Mouse (Mus musculus): ENCODE measurements around the gene Tspan15.

Gene Tspan15

DNA sequence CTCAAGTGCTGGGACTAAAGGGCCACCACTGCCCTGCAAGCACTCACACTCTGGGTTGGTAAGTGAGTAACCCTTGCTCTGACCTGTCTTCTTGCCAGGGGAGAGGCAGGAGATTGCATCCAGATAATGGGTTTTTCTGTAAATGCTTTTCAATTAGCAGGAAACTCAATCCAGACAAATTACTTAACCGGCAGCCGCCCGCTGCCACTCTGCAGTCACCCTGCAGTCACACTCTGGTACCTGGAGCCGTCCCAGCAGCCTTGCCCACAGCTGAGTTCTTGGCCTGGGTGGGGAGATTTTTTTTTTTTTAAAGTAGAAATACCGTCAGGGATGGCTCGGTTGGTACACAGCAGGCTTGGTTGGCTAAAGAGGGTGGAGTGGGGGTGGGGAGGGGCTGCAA is 2.9 kb downstream of the Tspan15 start:
- DNase-seq (ENCODE audit: low spot score) = peak; percentile 32

DNA sequence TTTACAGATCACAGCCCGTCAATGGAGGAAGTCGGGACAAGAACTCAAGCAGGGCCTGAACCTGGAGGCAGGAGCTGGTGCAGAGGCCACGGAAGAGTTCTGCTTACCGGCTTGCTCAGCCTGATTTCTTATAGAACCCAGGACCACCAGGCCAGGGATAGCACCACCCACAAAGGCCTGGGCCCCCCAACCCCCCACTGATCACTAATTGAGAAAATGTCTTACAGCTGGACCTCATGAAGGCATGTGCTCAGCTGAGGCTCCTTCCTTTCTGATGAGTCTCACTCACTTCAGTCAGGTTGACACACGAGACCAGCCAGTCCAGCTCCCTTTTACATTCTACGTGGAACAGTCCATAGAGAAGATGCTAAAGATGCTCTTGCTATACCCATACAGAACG is 5.2 kb downstream of the Tspan15 start:
- no peak for DNase-seq (ENCODE audit: low spot score)

DNA sequence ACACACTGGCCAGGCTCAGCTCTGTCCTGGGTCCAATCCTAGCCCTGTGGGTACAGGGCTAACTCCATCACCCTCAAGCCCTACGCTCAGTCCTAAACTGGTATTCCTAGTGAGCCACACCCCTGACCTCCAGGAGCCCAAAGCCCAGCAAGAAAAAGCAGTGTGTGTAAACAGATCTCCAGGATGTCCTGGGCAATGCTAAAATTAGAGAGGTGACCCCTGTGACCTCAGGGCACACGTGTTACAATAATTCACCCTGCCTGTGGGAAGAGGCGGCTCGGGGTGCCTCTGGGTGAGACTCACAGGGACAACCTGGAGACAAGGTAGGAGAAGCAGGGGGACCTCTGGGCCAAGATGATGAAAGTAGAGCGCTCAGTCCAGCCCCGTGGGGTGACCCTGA is 6.8 kb downstream of the Tspan15 start:
- DNase-seq (ENCODE audit: low spot score) = no peak

DNA sequence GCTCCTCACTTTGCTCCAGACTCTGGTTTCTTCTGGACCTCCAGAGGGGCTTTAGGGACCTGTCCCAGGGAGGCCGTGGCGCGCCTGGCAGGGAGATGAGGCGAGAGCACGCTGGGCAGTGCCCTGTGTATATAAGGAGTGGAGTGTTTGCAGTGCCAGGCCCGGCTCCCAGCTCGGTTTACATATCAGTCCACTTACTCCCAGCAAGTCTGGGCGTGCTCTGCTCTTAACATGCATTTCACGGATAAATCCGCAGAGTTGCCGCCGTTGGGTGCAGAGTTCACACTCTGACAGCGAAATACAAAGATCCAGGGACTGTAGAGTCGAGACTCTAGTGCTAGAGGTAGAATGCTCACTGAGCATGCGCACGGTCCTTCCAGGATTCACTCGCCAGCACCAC is 8.3 kb downstream of the Tspan15 start:
- no peak for DNase-seq (ENCODE audit: low spot score)

DNA sequence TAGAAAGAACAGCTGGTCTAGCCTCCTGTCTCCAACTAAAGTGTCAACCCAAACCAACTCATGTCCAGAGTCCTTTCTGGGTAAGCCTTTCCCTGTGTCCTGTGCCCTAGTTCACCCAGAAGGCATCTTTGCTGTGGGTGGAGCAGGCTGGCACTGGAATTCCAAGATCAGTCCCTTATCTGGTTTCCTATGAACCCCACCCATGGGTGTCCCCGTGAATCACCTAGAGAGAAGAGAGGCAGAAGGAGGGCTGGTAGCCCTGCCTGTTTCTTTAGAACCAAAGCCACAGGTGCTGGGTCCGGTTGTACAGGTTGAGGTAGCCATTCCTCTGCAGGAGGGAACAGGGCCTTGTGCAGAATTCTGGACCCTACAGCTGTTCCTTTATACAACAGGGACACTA is 9.4 kb downstream of the Tspan15 start:
- DNase-seq (ENCODE audit: low spot score) = no peak

DNA sequence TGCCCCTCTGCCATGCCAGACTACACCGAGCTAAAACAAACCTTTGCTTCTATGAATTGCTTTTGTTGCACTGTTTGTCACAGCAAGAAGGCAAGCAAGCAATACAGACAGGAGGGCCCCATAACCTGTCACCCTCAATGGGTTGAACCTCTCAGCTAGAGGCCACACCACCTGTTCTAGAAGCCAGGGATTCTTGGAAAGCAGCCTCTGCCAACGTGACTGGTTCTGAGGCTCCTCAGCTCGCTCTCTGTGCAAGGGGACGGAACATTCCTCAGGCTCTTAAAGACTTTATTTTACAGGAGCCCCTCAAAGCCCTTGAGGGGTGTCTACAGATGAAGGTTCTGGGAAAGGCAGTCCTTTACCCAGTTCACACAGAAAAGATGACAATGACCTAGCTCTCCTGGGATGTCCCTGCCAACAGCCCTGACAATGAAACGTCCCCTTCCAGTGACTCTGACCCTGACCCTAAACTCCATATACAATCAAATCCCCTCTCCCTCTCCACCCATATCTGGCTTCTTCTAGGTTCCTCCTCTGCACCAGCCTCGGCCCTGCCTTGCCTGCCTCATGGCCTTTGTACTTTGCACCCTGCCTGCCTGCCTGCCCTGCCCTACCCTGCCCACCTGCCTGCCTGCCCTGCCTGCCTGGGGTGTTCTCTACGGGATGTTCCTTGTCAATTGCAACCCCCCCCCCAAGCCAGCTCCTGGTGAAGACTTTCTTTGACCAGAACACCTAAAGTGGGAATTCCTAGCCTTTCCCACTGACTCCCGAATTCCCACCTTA is 10.1 kb downstream of the Tspan15 start:
- no peak for DNase-seq (ENCODE audit: low spot score)

DNA sequence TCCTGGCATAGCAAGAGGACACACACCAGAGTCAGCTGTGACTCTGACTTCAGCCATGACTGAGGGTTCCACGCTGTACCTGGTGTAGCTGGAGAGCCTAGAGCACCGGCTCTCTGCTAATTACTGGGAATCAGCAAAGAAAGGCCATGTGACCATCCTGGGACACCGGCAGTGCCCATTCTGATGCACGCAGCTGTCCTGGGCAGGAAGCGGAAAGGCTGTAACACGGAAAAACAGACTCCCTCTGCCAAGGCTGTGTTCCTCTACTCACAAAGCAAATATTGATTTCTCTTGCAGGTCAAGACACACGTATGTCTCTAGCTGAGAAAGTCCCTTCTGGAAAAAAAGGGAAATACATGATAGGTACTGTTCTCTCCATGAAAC is 12.3 kb downstream of the Tspan15 start:
- DNase-seq (ENCODE audit: low spot score) = no peak

DNA sequence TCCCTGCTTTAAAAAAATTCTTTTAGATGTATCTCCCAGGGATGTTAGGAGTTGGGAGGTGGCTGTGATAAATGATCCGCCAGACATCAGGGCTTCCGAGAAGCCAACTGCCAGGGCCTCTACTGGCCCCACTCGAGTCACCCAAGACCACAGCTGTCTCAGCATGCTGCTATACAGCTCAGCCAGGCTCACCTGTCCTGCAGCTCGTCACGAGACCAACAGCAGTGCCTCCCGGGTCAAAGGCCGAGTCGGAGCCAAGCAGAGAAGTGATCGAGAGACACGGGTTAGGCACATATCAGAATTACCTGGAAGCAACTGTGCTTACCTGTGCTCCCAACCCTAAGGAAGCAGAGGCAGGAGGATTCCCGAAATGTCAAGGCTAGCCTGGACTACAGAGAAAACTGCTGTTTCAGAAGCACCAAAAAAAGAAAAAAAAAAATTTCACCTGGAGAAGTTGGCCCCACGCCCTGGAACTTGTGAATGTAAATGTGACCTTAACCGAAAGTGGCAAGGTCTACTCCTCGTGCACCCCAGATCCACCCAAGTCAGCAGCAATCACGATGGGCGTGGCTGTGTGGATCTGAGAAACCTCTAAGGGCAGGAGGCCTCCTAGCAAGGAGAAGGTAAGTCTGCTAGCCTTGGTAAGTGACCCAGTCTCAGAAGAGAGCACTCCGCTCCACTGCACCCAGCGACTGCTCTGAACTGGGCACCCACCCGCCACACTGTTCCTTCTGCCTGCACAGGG is 12.8 kb downstream of the Tspan15 start:
- no peak for DNase-seq (ENCODE audit: low spot score)

DNA sequence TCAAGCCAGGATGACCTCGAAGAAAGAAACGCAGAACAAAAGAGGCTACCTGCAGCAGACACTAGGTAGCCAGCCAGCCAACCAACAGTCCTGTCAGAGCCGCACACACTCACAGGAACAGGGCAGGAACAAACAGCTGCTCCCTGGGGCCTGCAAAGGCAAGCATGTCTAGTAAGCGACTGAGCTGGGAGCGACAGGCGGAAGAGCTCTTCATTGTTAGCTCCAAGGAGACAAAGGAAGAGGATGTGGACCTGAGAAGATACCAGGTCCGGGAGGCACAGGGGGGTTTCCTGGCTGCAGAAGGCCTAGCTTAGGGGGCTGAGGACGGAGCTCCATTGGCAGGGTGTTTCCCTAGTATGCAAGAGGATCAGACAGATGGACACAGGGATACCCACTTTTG is 13.9 kb downstream of the Tspan15 start:
- no peak for DNase-seq (ENCODE audit: low spot score)

DNA sequence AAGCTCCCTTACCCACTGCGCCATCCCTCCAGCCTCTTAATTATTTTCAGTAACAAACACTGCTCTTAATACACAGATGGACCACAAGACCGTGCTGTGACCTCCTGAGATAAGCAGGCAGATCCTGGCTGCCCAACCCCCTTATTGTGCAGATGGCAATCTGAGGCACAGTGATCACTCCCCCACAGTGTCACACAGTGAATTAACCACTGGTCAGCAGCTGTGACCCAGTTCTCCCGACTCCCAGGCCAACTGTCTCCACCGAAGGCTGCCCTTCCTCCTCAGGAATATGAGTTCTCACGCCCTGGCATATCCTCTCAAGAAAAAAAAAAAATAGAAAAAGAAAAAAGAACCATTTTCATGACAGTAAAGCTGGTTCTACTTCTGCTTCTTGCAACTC is 14.5 kb downstream of the Tspan15 start:
- DNase-seq (ENCODE audit: low spot score) = peak; percentile 37

DNA sequence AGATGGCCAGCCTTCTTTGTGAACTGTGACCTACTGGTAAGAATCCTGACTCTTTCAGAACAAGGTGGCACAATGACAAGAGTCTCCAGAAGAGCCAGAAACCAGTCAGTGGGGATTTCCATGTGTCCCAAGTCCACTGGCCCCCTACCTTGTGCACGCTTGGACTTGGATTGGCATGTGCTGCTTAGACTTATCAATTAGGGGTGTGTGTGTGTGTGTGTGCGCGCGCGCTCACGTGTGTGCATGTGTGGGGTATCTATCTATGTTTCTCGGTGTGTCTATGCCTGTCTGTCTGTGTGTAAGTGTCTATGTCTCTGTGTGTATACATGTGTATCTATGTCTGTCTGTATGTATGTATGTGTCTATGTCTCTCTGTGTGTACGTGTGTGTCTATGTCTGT is 15.4 kb downstream of the Tspan15 start:
- DNase-seq (ENCODE audit: low spot score) = no peak

DNA sequence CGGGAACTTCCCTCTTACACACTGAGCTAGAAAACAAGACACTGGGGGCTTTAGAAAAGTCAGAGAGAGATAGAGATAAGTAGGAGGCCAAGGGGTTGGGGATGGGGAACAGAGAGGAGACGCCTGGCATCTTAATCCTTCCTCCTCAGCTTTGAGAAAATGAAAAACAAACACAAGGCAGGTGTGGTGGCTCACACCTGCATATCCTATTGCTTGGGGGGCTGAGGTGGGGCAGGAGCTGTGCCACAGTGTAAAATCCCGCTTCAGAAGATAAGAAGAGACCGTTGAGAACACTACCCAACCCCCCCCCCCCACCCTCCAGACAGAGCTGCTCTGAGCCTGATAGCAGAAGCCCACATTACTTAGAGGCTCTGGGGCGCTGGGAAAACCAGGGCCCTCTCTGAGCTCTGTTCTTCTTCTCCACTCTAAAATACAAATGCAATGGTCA is 15.9 kb downstream of the Tspan15 start:
- DNase-seq (ENCODE audit: low spot score) = no peak

DNA sequence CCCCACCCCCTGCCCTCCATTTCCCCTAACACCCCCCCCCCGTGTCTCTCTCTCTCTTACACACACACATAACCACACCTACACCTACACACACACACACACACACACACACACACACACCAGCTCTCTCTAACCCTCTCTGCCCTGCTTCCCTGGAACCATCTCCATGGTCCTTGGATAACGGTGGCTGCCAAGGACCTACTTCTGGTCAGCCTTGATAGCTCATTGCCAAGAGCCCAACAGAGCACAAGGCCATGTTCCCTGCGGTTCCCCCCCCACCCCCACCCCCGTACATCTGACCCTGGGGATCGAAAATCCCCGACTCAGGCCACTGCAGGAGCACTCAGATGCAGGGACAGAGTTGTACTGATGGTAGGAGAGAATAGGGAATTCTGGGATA is 19.7 kb downstream of the Tspan15 start:
- DNase-seq (ENCODE audit: low spot score) = no peak

DNA sequence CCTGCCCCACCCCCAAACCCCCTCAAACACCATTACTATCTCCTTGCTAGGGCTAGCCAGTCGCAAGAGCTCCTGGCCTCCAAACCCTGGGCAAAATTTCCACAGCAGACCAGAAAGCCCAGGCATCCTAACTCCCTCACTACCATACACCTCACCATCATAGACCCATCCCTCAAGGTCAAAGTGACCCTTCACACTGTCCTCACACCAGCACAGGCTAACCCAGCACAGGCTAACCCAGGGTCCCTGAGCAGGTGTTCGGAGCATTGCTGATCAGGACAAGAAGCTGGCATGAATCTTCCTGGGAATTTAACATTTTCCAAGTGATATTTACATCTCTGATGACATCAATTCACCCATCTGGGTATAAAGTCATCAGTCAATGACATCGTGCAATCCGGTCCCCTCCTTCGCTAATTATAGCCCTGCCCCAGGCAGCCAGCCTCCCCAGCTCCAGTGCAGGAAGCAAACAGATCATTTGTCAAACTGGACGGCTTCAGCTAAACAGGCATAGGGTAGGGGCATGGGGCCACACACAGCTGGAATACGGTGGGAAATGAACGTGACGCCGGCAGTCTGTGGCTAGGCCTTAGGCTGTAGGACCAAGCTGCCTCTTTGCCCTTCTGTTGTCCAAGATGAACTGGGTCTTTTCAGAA is 22.7 kb downstream of the Tspan15 start:
- no peak for DNase-seq (ENCODE audit: low spot score)

DNA sequence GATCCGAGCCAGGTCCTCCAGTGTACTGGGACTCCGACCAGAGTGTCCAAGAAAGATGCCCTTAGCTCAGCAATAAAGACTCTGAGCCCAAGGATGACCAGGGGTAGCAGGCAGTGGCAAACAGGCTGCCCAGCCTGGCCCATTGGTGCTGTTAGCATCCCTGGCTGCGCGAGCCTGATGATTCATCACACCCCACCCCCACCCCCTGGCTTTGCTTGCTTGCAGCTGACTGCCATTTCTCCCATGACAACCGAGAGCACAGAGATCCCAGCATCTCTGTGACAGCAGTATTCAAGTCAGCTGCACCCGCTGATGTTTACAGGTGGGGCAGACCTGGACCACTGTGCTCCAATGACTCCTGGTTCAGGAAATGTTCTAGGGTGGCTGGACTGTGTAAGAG is 28.5 kb downstream of the Tspan15 start:
- peak; percentile 59 for DNase-seq (ENCODE audit: low spot score)

DNA sequence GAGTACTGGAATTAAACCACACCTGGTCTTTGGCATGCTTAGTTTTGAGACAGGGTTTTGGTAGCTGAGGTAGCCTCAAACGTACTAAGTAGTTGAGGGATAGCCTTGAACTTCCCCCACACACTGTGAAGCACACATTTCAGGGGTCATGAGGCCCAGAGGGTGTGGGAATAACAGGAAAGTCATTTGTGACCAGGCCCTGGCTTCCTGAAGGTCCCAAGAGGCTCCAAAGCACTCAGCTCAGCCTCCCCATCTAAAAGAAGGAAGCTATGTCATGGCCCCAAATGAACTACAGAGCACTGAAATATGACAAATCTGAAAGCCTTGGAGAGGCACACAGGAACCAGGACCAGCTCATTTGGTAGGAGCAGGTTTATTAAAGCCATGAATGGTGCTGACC is 32.2 kb downstream of the Tspan15 start:
- DNase-seq (ENCODE audit: low spot score) = no peak

DNA sequence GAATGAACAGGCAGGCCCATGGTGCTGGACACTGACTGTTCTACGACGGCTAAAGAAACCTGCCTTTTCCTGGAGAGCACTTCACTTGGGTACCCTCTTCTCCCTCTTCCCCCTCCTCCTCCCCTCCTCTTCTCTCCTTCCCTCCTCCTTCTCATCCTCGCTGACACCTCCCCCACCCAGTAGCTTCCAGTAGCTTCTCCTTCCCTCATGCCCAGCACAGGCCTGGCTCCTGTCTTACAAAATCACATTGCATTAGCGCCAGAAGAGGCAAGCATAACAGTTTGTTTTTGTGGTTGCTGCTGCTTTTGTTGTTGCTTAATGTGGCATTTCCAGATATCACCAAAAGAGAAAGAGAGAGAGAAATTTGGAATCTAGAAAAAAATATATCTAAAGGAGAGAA is 33.6 kb downstream of the Tspan15 start:
- DNase-seq (ENCODE audit: low spot score) = no peak

DNA sequence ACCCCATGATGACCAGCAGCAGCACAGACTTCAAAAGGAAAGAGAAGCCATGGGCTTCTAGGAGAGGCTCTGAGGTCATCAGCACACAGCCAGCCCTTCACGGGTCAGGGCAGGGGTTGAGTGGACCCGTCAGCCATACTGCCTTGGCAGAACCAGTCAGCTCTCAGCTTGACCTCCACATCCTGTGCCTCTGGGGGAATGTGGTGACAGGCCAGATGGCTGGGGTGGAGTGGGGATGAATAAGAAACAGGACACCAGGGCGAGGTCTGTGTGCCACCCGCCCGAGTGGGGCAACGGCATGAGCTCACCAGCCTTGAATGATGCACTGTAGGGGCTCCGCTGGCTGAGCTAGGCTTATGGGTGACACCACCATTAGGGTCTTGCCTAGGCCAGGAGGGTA is 35.7 kb downstream of the Tspan15 start:
- peak; percentile 39 for DNase-seq (ENCODE audit: low spot score)

DNA sequence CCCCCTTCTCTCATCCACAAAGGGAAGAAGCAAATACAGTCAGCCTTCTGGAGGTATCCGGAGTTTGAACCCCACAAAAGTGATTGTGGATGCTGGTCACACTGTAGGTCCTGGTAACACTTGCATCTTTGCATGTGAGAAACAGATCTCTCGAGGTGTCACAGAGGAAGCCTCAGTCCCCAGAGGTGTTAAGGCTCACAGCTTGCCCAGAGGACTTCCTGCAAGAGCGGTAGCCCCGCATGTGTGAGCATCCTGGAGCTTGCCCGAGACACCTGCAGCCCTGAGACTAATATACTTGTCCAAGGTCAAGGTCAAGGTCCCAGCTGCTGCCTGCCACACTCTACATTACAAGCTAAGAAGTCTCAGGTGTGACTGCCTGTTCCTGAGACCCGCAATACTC is 36.1 kb downstream of the Tspan15 start:
- DNase-seq (ENCODE audit: low spot score) = no peak

DNA sequence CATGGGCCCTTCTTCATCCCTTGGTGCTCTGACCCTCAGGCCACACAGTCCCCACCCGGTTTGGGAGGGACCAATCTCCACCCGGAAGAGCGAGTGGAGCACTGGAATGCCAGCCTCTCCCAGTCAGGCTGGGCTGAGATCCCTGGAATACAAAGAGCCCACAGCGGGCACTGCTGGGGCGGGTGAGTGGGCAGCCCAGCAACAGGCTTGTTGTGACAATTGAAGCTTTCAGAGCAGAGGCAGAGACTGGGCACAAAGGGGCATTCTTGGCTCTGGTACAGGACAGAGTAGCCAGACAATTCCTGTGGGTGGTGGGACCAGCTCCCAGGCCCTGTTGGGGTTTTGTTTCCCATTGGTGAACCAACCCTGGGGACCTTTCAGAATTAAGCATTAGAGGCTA is 36.6 kb downstream of the Tspan15 start:
- DNase-seq (ENCODE audit: low spot score) = no peak

DNA sequence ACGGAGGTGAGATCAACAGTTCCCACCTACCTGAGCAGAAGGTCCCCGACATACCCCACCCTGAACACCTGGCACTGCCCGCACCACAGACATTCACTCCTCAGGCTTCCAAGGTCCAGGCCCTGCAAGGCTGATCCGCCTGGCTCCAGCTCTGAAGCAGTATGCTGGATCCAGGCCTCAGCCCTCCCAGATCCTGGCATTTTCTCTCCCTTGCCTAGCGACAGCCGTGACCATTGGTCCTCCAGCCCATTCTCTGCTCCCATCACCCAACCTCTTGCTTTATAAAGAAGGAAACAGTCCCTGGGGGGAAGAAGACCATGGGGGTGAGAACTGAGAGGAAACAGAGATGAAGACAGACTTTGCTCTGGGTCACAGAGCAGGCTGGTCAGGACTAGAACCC is 37.0 kb downstream of the Tspan15 start:
- no peak for DNase-seq (ENCODE audit: low spot score)

DNA sequence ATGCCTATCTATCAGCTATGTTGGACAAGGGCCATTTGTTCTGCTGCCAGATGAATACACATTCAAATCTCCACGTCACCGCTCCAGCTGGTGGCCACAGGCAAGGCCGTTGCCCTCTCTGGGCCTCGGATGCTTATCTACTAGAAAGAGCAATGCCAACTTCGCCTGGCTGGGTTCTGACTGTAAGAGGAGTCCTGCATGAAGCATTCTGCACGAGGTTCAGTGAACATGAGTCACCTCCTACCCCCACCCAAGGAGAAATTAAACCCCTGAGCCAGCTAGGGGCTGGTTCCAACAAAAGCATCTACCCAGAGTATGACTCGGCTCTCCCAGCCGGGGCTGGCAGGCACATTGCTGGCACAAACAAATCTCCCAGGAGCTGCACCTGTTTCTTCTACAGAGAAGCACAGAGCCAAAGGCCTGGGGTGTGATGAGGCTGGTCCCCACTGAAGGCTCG is 38.3 kb downstream of the Tspan15 start:
- peak; percentile 76 for DNase-seq (ENCODE audit: low spot score)

DNA sequence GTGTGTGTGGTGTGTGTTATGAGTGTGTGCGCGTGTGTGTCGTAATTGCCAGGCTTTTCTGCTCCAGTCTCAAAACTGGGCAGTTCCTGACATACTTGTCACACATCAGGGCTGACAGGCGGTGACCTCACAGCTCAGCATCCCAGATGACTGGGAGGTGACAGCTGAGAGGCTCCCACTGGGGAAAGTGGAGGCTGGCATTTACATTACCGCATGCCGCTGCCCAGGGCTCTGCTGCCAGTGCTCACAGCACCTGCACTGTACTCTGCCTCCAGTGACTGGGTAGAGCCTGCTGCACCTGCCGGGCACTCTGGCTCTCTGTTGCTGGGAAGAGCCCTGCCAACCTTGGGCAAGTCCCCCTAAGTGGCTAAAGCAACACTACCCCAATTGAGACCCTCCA is 40.2 kb downstream of the Tspan15 start:
- DNase-seq (ENCODE audit: low spot score) = no peak

Measured in MN1 (cell line).